Mouse (Mus musculus) spleen, adult 10 weeks (tissue): ENCODE measurements around the gene Gm12800. TPM values are rescaled to one million over a fixed set of nuclear protein-coding genes. Genes with fewer than 3 reads are reported as not detected.

ENCODE experiments used
- polyA plus RNA-seq: library from polyadenylated mRNA; stranded (reverse); fragments of 350-450 nt; fragmentation: Illumina TruSeq; extraction: RNeasy Lipid Tissue Mini Kit (QIAGEN cat#74804); gene quantifications from one replicate; pipeline ENCODE4 v1.2.3, GENCODE M21; 2015; ENCODE audit warnings: low replicate concordance; ENCODE audit not compliant: insufficient read depth

The Gm12800 gene
- polyA plus RNA-seq: not detected

DNA sequence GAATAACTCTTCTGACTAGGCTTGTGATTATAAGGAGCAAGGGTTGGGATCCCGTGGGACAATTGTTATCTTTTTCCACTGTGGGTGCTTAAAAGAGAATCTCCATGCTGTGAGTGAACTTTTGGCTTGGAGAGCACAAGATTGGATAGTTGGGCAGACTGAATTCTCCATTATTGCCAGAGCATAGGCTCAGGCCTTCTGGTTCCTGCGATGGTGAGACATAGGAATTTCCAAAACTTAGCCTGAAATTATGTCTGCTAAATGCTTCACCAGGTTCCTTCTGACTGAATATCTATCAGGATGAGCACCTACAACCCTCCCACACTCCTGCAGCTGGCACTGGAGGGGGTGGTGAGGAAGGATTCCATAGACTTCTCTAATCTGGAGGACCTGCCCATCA is at the start of gene Gm12800:
Gm12800 (plus strand) TSS at position 301 of the 400 bp plus-strand sequence.

GRCm38 (mm10) chr4:101893656-101894420 is 15.1 kb upstream of the Gm12800 start, which contains the start of gene C130073F10Rik:
C130073F10Rik (minus strand) TSS chr4:101893789.

GRCm38 (mm10) chr4:101940107-101940506 is 31.2 kb downstream of the Gm12800 start, which contains the start of gene Gm12794:
Gm12794 (plus strand) TSS chr4:101940407.

Other genes starting within 250 kb of the Gm12800 start
- 28.4 TPM for gene Lepr, start 191.7 kb upstream of the Gm12800 start, polyA plus RNA-seq
- gene B020004J07Rik, start 65.1 kb upstream of the Gm12800 start, polyA plus RNA-seq: not detected
- not detected for gene C130073F10Rik, start 15.3 kb upstream of the Gm12800 start, polyA plus RNA-seq
- gene Gm12794, start 31.3 kb downstream of the Gm12800 start, polyA plus RNA-seq: not detected
- not detected for gene Gm12790, start 71.9 kb downstream of the Gm12800 start, polyA plus RNA-seq
- not detected for gene Gm12789, start 77.5 kb downstream of the Gm12800 start, polyA plus RNA-seq
- gene Pde4b, start 178.4 kb downstream of the Gm12800 start, polyA plus RNA-seq: 71.6 TPM